Mouse (Mus musculus): ENCODE data around the gene Olfr1196.
"Not testable (repeated sequence)": the region's sequence is repeated elsewhere in the genome, so short reads cannot be mapped to it uniquely, and the experiment has no call there.

Gene Olfr1196

DNA sequence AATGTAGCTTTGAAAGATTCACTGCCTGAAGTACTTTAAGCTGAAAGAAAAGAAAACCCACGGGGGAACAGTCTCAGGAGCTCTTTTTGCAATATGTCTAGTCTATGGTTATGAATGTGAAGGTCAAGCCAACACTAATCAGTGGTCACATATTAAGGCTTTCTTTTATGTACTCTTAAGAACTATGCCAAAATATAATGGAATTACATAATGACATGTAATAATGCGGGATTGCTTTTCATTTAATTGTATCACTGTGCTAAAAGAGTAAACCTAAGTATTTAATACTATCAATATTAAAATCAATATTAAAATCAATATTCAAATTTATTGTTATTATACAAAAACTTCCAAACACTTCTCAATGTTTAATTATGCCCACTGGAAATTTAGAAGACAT is at the start of gene Olfr1196:
TSS of gene Olfr1196 (minus strand) at position 101 of the 400 bp plus-strand sequence.
- no peak for DNase-seq

DNA sequence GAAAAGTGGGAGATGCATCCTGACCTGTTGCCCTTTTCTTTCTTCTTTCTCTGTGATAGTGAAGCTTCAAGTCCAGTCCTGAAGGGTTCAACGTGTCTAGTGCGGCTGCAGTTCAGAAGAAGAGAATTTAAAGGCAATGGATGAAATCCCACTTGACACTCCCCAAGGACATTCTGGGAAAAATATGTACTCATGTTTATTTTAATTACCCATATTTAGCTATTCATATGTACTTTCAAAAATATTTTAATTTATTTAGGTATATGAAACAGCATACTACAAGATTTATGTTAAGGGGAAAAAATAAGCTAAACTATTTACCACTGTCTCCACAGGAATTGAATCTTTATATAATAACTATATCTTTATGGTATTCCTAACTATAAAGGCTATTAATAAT is 46.9 kb upstream of the Olfr1196 start, which contains the start of gene Olfr1198:
TSS of gene Olfr1198 (minus strand) at position 101 of the 400 bp plus-strand sequence.
- DNase-seq, result no peak

DNA sequence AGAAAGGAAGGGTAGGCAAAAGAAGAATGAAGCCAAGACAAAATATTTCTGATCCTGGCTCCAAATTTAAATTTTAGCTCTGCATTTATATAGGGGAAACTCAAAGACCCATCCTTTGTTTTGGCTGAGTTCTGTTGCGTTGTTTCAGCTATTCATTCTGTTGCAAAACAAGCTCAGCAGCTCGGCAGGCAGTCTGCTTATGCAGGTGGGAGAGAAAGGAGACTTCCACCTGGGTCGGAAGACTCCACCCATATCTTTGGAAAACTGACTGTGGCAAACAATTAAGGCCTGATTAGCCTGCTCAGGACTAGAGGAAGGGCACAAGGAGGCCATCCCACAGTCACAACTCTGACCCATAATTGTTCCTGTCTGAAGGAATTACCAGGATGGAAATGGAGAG is 39.0 kb upstream of the Olfr1196 start:
- no peak for DNase-seq

DNA sequence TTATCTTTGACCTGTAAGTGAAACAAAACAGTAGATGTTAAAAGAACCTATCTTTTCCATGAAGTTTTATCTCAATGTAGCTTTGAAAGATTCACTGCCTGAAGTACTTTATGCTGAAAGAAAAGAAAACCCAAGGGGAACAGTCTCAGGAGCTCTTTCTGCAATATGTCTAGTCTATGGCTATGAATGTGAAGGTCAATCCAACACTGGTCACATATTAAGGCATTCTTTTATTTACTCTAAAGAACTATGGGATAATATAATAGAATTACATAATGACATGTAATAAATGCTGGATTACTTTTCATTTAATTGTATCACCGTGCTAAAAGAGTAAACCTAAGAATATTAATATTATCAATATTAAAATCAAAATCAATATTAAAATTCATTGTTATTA is 27.9 kb upstream of the Olfr1196 start, which contains the start of gene Olfr1197:
TSS of gene Olfr1197 (minus strand) at position 101 of the 400 bp plus-strand sequence.
- DNase-seq, result no peak

DNA sequence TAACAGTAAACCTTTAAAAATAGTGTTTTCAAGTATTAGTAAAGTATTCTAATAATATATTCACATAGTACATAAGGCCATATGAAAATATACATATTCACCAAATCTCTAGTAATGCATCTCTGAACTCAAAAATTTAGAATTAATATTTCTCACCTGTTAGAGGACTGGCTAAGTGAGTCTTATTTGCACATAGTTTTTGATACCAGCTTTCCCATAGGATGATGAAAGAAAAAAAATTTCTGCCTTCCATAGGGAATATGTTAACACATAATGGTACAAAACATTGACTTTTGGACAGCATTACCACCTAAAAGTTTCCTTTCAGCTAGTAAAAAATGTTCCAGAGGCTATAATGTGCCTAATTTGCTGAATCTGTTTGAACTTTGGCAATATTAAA is 15.3 kb downstream of the Olfr1196 start, which contains the start of gene Olfr1195:
TSS of gene Olfr1195 (minus strand) at position 101 of the 400 bp plus-strand sequence.
- no peak for DNase-seq

DNA sequence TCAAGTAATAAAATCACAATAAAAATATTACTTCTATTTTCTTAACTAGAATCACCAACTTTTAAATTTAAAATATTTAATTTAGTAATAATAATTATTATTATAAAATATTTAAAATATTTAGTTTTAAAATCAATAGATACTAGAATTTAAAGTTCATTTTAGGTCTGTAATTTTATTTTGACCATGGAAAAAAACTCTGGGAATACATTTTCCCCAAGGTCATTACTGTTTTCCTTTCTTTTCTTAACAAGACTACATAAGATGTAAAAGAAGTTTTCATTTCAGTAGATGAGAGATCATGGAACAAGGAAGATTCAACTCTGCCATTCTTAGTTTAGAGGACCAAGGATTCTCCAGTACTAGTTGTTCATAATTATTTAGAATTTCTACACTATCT is 29.1 kb downstream of the Olfr1196 start, which contains the start of gene Olfr1193:
TSS of gene Olfr1193 (plus strand) at position 301 of the 400 bp plus-strand sequence.
- DNase-seq, result not testable (repeated sequence)

DNA sequence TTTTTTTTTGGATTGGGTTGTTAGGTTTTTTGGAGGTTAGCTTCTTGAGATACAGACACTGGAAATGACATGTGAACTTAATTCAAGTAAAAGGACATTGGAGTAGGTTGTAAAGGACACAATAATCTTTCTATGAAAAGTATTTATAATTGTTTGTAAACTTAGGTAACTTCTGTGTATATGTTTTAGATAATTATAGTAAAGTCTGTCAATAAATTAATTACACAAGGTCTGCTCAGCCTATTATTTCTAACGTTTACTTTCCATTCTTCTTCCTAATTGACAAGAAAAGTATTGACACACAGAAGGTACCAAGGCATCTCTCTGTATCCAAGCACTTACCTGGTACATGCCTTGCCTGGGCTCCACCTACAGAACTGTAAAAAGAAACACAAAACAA is 56.2 kb downstream of the Olfr1196 start, which contains the start of gene Olfr1192-ps1:
TSS of gene Olfr1192-ps1 (plus strand) at position 301 of the 400 bp plus-strand sequence.
- no peak for DNase-seq
